Mouse (Mus musculus): ENCODE results near the gene Nudt3. TPM values are rescaled to one million over a fixed set of nuclear protein-coding genes. Genes with fewer than 3 reads are reported as not detected.

Gene Nudt3
- polyA plus RNA-seq, 1 experiment: 59.8 TPM

- H3K4me3 ChIP-seq (ENCODE audit: control insufficient read depth, low read depth, low read length): no peak overlapping the region
- no peaks in the 10 kb centered on the region for H3K27me3 ChIP-seq (ENCODE audit: control insufficient read depth, insufficient read depth, low read length)
- H3K36me3 ChIP-seq (ENCODE audit: control insufficient read depth, insufficient read depth, low read length): no peaks in the 10 kb centered on the region; the same call in 1 of the 2 replicates
- peaks cover 4% of the 10 kb centered on the region; the same call in 1 of the 2 replicates for H3K4me1 ChIP-seq (ENCODE audit: control insufficient read depth, insufficient read depth, low read length)
- no peak overlapping the region for H3K27ac ChIP-seq (ENCODE audit: control insufficient read depth, insufficient read depth, low read depth, low read length)
- TF ChIP-seq CTCF (IDR thresholded peaks at IDR 0.05; ENCODE audit: control insufficient read depth, insufficient read depth, insufficient replicate concordance, low read depth, low read length) (no peak), POLR2A (IDR thresholded peaks at IDR 0.05; ENCODE audit: control insufficient read depth, low read depth, low read length) (no peak)
Measured at GRCm38 (mm10) chr17:27610679-27611518, 12.4 kb downstream of the Nudt3 start.

- peaks cover 4% of the 10 kb centered on the region; the same call in 1 of the 2 replicates for H3K4me1 ChIP-seq (ENCODE audit: control insufficient read depth, insufficient read depth, low read length)
- no peak for TF ChIP-seq POLR2A (IDR thresholded peaks at IDR 0.05; ENCODE audit: control insufficient read depth, low read depth, low read length)
- TF ChIP-seq CTCF (IDR thresholded peaks at IDR 0.05; ENCODE audit: control insufficient read depth, insufficient read depth, insufficient replicate concordance, low read depth, low read length): no peak
- H3K27me3 ChIP-seq (ENCODE audit: control insufficient read depth, insufficient read depth, low read length): no peaks in the 10 kb centered on the region
- no peaks in the 10 kb centered on the region; the same call in 1 of the 2 replicates for H3K36me3 ChIP-seq (ENCODE audit: control insufficient read depth, insufficient read depth, low read length)
- H3K27ac ChIP-seq (ENCODE audit: control insufficient read depth, insufficient read depth, low read depth, low read length): no peak overlapping the region
- H3K4me3 ChIP-seq (ENCODE audit: control insufficient read depth, low read depth, low read length): no peak overlapping the region
Measured at GRCm38 (mm10) chr17:27609576-27609975, 13.7 kb downstream of the Nudt3 start.

GRCm38 (mm10) chr17:27603522-27604234, 19.6 kb downstream of the Nudt3 start:
- H3K27ac ChIP-seq (ENCODE audit: control insufficient read depth, insufficient read depth, low read depth, low read length): no peak overlapping the region
- H3K36me3 ChIP-seq (ENCODE audit: control insufficient read depth, insufficient read depth, low read length): no peaks in the 10 kb centered on the region
- H3K4me1 ChIP-seq (ENCODE audit: control insufficient read depth, insufficient read depth, low read length): no peaks in the 10 kb centered on the region
- no peak overlapping the region for H3K4me3 ChIP-seq (ENCODE audit: control insufficient read depth, low read depth, low read length)
- no peaks in the 10 kb centered on the region for H3K27me3 ChIP-seq (ENCODE audit: control insufficient read depth, insufficient read depth, low read length)
- no peak for TF ChIP-seq POLR2A (IDR thresholded peaks at IDR 0.05; ENCODE audit: control insufficient read depth, low read depth, low read length)
- TF ChIP-seq CTCF (IDR thresholded peaks at IDR 0.05; ENCODE audit: control insufficient read depth, insufficient read depth, insufficient replicate concordance, low read depth, low read length): no peak

GRCm38 (mm10) chr17:27603036-27603435, 20.3 kb downstream of the Nudt3 start:
- Histone ChIP-seq H3K27ac (ENCODE audit: control insufficient read depth, insufficient read depth, low read depth, low read length) (no peak overlapping the region), H3K27me3 (ENCODE audit: control insufficient read depth, insufficient read depth, low read length) (no peaks in the 10 kb centered on the region), H3K36me3 (ENCODE audit: control insufficient read depth, insufficient read depth, low read length) (no peaks in the 10 kb centered on the region), H3K4me3 (ENCODE audit: control insufficient read depth, low read depth, low read length) (no peak overlapping the region), H3K4me1 (ENCODE audit: control insufficient read depth, insufficient read depth, low read length) (no peaks in the 10 kb centered on the region)
- TF ChIP-seq POLR2A (IDR thresholded peaks at IDR 0.05; ENCODE audit: control insufficient read depth, low read depth, low read length): no peak
- no peak for TF ChIP-seq CTCF (IDR thresholded peaks at IDR 0.05; ENCODE audit: control insufficient read depth, insufficient read depth, insufficient replicate concordance, low read depth, low read length)

- H3K36me3 ChIP-seq (ENCODE audit: control insufficient read depth, insufficient read depth, low read length): no peaks in the 10 kb centered on the region
- TF ChIP-seq CTCF (IDR thresholded peaks at IDR 0.05; ENCODE audit: control insufficient read depth, insufficient read depth, insufficient replicate concordance, low read depth, low read length): no peak
- TF ChIP-seq POLR2A (IDR thresholded peaks at IDR 0.05; ENCODE audit: control insufficient read depth, low read depth, low read length): no peak
- no peak overlapping the region for H3K27ac ChIP-seq (ENCODE audit: control insufficient read depth, insufficient read depth, low read depth, low read length)
- H3K4me3 ChIP-seq (ENCODE audit: control insufficient read depth, low read depth, low read length): no peak overlapping the region
- H3K27me3 ChIP-seq (ENCODE audit: control insufficient read depth, insufficient read depth, low read length): no peaks in the 10 kb centered on the region
- no peaks in the 10 kb centered on the region for H3K4me1 ChIP-seq (ENCODE audit: control insufficient read depth, insufficient read depth, low read length)
Measured at GRCm38 (mm10) chr17:27600869-27601268, 22.4 kb downstream of the Nudt3 start.

- H3K4me1 ChIP-seq (ENCODE audit: control insufficient read depth, insufficient read depth, low read length): no peaks in the 10 kb centered on the region
- no peaks in the 10 kb centered on the region for H3K36me3 ChIP-seq (ENCODE audit: control insufficient read depth, insufficient read depth, low read length)
- TF ChIP-seq CTCF (IDR thresholded peaks at IDR 0.05; ENCODE audit: control insufficient read depth, insufficient read depth, insufficient replicate concordance, low read depth, low read length) (no peak), POLR2A (IDR thresholded peaks at IDR 0.05; ENCODE audit: control insufficient read depth, low read depth, low read length) (no peak)
- no peak overlapping the region for H3K27ac ChIP-seq (ENCODE audit: control insufficient read depth, insufficient read depth, low read depth, low read length)
- H3K27me3 ChIP-seq (ENCODE audit: control insufficient read depth, insufficient read depth, low read length): no peaks in the 10 kb centered on the region
- H3K4me3 ChIP-seq (ENCODE audit: control insufficient read depth, low read depth, low read length): no peak overlapping the region
Measured at GRCm38 (mm10) chr17:27600286-27600685, 23.0 kb downstream of the Nudt3 start.
